Mouse (Mus musculus) stomach, embryonic 14.5 days (tissue): ENCODE data around the gene Casq1. TPM values are rescaled to one million over a fixed set of nuclear protein-coding genes. Genes with fewer than 3 reads are reported as not detected.
A peak's percentile ranks its signal among the peaks of the same experiment; 100 is the strongest.

ENCODE experiments used
- ATAC-seq: fragments of 200-750 bp; cut with Nextera tagmentation; 2 replicates; pipeline ENCODE4 v1.8.0; 2017; ENCODE audit warnings: low read depth, moderate TSS enrichment; ENCODE audit not compliant: insufficient number of reproducible peaks, insufficient read depth, low FRiP score
- H3K27ac ChIP-seq: fragments of 300-500 bp; sonication (generic); 2 replicates; pipeline ENCODE4 v1.5.1; 2014; ENCODE audit warnings: mild to moderate bottlenecking, low read length, moderate library complexity, mixed read lengths
- H3K27me3 ChIP-seq: fragments of 300-500 bp; sonication (generic); 2 replicates; pipeline ENCODE4 v1.6.1; 2014; ENCODE audit warnings: low read length, control low read depth, mixed read lengths; ENCODE audit not compliant: control insufficient read depth, insufficient read depth
- H3K36me3 ChIP-seq: fragments of 300-500 bp; sonication (generic); 2 replicates; pipeline ENCODE4 v1.6.1; 2014; ENCODE audit warnings: mild to moderate bottlenecking, control low read depth, low read length, moderate library complexity, mixed read lengths; ENCODE audit not compliant: control insufficient read depth, insufficient read depth
- H3K4me1 ChIP-seq: fragments of 300-500 bp; sonication (generic); 2 replicates; pipeline ENCODE4 v1.6.1; 2014; ENCODE audit warnings: low read length, control low read depth, mixed read lengths; ENCODE audit not compliant: control insufficient read depth, insufficient read depth
- H3K4me2 ChIP-seq: fragments of 300-500 bp; sonication (generic); replicated peaks from 2 replicates; pipeline ENCODE4 v1.6.1; 2014; ENCODE audit warnings: low read depth, low read length, control low read depth
- H3K4me3 ChIP-seq: fragments of 300-500 bp; sonication (generic); 2 replicates; pipeline ENCODE4 v1.5.1; 2014; ENCODE audit warnings: low read depth, low read length, control low read depth
- H3K9ac ChIP-seq: fragments of 300-500 bp; sonication (generic); replicated peaks from 2 replicates; pipeline ENCODE4 v1.6.1; 2014; ENCODE audit warnings: low read depth, mild to moderate bottlenecking, control low read depth, low read length, moderate library complexity, mixed read lengths
- H3K9me3 ChIP-seq: fragments of 300-500 bp; sonication (generic); 2 replicates; pipeline ENCODE4 v1.6.1; 2016; ENCODE audit warnings: low read depth, low read length, control low read depth; ENCODE audit not compliant: control insufficient read depth
- WGBS: fragments of 180-500 bp; shearing (Covaris S2); extraction: QIAGEN DNeasy Blood & Tissue Kit; methylation state at CpG from one replicate; pipeline ENCODE4 v1.1.7; 2014; 5-methylcytosine and 5-hydroxymethylcytosine counted together
- polyA plus RNA-seq: library from polyadenylated mRNA; unstranded; fragments of >200 nt; fragmentation: Nextera tagmentation; extraction: Ambion mirVana; gene quantifications from 2 replicates; pipeline ENCODE4 v1.2.1, GENCODE M21; 2014

Casq1 gene
- polyA plus RNA-seq, 1 experiment from 2014 or later = 13.6 TPM

GRCm38 (mm10) chr1:172203566-172203965 is 16.1 kb downstream of the Casq1 start:
- H3K9ac ChIP-seq = no peak overlapping the region
- H3K4me2 ChIP-seq = no peak overlapping the region; the same call in 1 of the 2 replicates
- H3K4me1 ChIP-seq = peaks cover 60% of the 10 kb centered on the region
- H3K9me3 ChIP-seq = no peaks in the 10 kb centered on the region
- peak overlapping the region; percentile 73 for H3K27ac ChIP-seq
- no peak for ATAC-seq
- peaks cover 16% of the 10 kb centered on the region for H3K36me3 ChIP-seq
- 10% methylated on average over 4 of the region's 4 CpGs for WGBS
- no peak overlapping the region for H3K4me3 ChIP-seq
- no peaks in the 10 kb centered on the region for H3K27me3 ChIP-seq

GRCm38 (mm10) chr1:172202894-172203522 is 16.7 kb downstream of the Casq1 start:
- Histone ChIP-seq H3K36me3 (peaks cover 20% of the 10 kb centered on the region), H3K4me3 (no peak overlapping the region), H3K9ac (no peak overlapping the region), H3K27ac (peak overlapping the region; percentile 73), H3K4me2 (no peak overlapping the region), H3K9me3 (no peaks in the 10 kb centered on the region), H3K27me3 (no peaks in the 10 kb centered on the region), H3K4me1 (peaks cover 60% of the 10 kb centered on the region)
- WGBS = 23% methylated on average over 2 of the region's 2 CpGs
- ATAC-seq = no peak

- 0 out of 2 replicates have a peak overlapping the region, but pooled peaks have one; percentile 17 for H3K4me2 ChIP-seq
- peaks cover 27% of the 10 kb centered on the region for H3K36me3 ChIP-seq
- peak overlapping the region; percentile 2; the same call in 1 of the 2 replicates for H3K27ac ChIP-seq
- H3K9me3 ChIP-seq = no peaks in the 10 kb centered on the region
- H3K4me3 ChIP-seq = no peak overlapping the region
- H3K4me1 ChIP-seq = peaks cover 55% of the 10 kb centered on the region
- whole genome bisulfite sequencing = 17% methylated on average over 14 of the region's 14 CpGs
- no peak for ATAC-seq
- H3K9ac ChIP-seq = no peak overlapping the region
- no peaks in the 10 kb centered on the region for H3K27me3 ChIP-seq
Observed at GRCm38 (mm10) chr1:172201967-172202880, 17.4 kb downstream of the Casq1 start.

DNA sequence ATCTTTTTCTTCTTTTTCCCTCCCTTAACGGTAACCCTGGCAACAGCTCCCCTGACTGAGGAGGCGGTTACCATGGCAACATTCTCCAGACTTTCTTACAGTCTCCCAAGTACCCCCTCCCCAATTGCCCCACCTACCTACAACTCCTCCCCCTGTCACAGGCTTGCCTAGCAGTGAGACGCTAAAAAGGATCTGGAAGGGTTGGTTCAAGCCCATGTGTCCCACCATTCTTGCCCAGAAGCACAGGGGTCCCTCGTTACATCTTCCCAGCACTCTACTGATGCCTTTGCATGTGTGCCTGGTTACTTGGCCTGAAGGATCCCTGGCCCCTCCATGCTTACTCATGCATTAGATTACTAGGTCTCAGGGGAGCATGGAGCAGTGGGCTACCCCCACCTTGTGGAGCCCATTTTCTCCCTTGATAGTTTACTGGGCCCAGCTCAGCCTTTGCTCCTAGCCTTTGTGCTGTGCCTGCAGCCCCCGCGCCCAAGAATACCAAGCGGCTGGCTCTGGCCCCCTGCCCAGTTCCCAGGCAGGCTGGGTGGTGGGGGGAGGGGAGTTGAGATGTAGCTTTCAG is 18.7 kb downstream of the Casq1 start:
- peaks cover 39% of the 10 kb centered on the region for H3K36me3 ChIP-seq
- no peak overlapping the region for H3K9ac ChIP-seq
- ATAC-seq = peak; percentile 16; the same call in 1 of the 2 replicates
- no peak overlapping the region for H3K4me3 ChIP-seq
- no peaks in the 10 kb centered on the region for H3K9me3 ChIP-seq
- H3K27ac ChIP-seq = peak overlapping the region; percentile 33; the same call in 1 of the 2 replicates
- H3K4me2 ChIP-seq = peak overlapping the region; percentile 2; the same call in 1 of the 2 replicates
- H3K4me1 ChIP-seq = peaks cover 50% of the 10 kb centered on the region
- no peaks in the 10 kb centered on the region for H3K27me3 ChIP-seq
- WGBS = 50% methylated on average over 7 of the region's 7 CpGs

- no peaks in the 10 kb centered on the region for H3K27me3 ChIP-seq
- no peak for ATAC-seq
- H3K4me2 ChIP-seq = no peak overlapping the region
- H3K36me3 ChIP-seq = peaks cover 46% of the 10 kb centered on the region
- WGBS = 74% methylated on average over 5 of the region's 5 CpGs
- H3K4me3 ChIP-seq = no peak overlapping the region
- H3K27ac ChIP-seq = no peak overlapping the region; the same call in 1 of the 2 replicates
- no peaks in the 10 kb centered on the region for H3K9me3 ChIP-seq
- no peak overlapping the region for H3K9ac ChIP-seq
- peaks cover 42% of the 10 kb centered on the region for H3K4me1 ChIP-seq
Observed at GRCm38 (mm10) chr1:172200161-172200560, 19.5 kb downstream of the Casq1 start.

DNA sequence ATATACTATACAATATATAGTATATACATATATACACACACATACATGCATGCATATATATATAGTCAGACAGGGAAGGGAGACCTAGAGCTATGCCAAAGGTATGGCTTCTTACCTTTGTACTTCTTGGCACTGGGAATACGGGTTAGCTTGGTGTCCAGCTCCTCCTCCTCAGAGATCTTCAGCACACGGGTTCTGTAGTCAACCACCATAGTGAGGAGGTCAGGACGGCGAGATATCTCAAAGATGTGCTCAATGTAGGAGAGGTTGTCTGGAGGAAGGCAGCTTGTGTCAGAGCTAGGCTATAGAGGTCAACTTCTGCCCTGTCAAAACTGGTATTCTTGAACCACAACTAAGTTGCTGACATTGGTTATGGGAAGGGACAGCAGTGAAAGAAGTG is 20.7 kb downstream of the Casq1 start:
- Histone ChIP-seq H3K27me3 (no peaks in the 10 kb centered on the region), H3K27ac (no peak overlapping the region), H3K4me2 (no peak overlapping the region), H3K9ac (no peak overlapping the region), H3K9me3 (no peaks in the 10 kb centered on the region), H3K36me3 (peaks cover 56% of the 10 kb centered on the region), H3K4me3 (no peak overlapping the region), H3K4me1 (peaks cover 32% of the 10 kb centered on the region)
- ATAC-seq = no peak
- WGBS = 94% methylated on average over 4 of the region's 4 CpGs

DNA sequence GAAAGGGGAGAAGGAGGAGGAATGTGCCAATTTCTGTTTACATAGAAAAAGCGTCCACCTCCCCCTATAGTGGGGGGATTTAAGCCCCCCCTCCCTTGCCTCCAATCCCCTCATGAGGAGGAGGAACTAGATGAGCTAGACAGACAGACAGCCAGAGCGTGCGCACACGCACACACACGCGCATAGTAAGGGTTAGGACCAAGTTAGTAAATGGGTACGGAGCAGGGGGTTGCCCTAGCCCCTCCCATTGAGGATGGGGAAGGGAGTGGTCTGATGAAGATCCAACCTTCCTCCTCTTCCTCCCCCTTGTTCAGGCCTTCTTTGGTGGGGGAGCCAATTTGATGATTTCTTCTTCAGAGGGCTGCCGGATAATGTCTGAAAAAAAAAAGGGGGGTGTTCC is 21.4 kb downstream of the Casq1 start:
- peaks cover 62% of the 10 kb centered on the region for H3K36me3 ChIP-seq

DNA sequence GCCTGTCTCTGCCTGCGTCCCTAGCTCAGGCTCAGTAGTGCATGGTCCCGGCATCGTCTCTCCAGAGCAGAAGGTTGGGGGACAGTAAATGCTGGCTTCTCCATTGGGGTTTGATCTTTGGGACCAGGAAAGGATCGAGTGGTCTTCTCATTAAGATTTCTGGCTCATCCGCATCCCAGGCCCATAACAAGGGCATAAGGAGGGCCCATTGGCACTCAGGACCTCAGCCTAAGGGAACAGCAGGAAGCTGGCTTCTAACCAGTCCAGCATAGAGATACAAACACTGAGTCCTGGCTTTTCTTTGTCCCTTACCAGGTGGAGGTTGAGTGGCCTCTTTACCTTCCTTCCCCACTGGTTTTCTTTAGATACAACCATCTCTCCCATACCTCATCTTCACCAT is 21.8 kb downstream of the Casq1 start:
- H3K36me3 ChIP-seq = peaks cover 63% of the 10 kb centered on the region
- ATAC-seq = no peak
- WGBS = 76% methylated on average over 5 of the region's 5 CpGs

More for the DNA sequence above, 21.4 kb downstream of the Casq1 start:
- Histone ChIP-seq H3K4me1 (peaks cover 25% of the 10 kb centered on the region), H3K9ac (no peak overlapping the region), H3K27me3 (no peaks in the 10 kb centered on the region), H3K9me3 (no peaks in the 10 kb centered on the region), H3K4me2 (no peak overlapping the region), H3K4me3 (no peak overlapping the region), H3K27ac (no peak overlapping the region)
- 80% methylated on average over 8 of the region's 8 CpGs for WGBS
- no peak for ATAC-seq

More for the DNA sequence above, 21.8 kb downstream of the Casq1 start:
- H3K4me3 ChIP-seq = no peak overlapping the region
- H3K4me2 ChIP-seq = no peak overlapping the region
- no peaks in the 10 kb centered on the region for H3K9me3 ChIP-seq
- H3K27me3 ChIP-seq = no peaks in the 10 kb centered on the region
- peaks cover 20% of the 10 kb centered on the region for H3K4me1 ChIP-seq
- H3K9ac ChIP-seq = no peak overlapping the region
- no peak overlapping the region for H3K27ac ChIP-seq
